Mouse (Mus musculus): ENCODE measurements at regions not wholly inside any gene's neighbourhood (a gene's known extent, or its start where the extent isn't known, plus 50 kb on each side); places are given as distances from the start of the nearest gene placed in this dataset.
"Not testable (repeated sequence)": the region's sequence is repeated elsewhere in the genome, so short reads cannot be mapped to it uniquely, and the experiment has no call there.

GRCm38 (mm10) chr3:57950431-57951331, 102.8 kb upstream of the Pfn2 start:
- H3K27ac ChIP-seq (replicated peaks; ENCODE audit: low read depth, low read length): no peak overlapping the region
- H3K9ac ChIP-seq (ENCODE audit: low read length): no peak overlapping the region
- H3K4me3 ChIP-seq (ENCODE audit: low read depth, low read length): no peak overlapping the region
- WGBS: 80% methylated on average over 7 of the region's 7 CpGs
- H3K4me1 ChIP-seq (ENCODE audit: control insufficient read depth, insufficient read depth, low read length): no peaks in the 10 kb centered on the region
- ATAC-seq (ENCODE audit: insufficient number of reproducible peaks, low FRiP score, low TSS enrichment, low read depth): no peak
- H3K27me3 ChIP-seq (ENCODE audit: control insufficient read depth, insufficient read depth, low read length): no peaks in the 10 kb centered on the region
- no peaks in the 10 kb centered on the region for H3K36me3 ChIP-seq (ENCODE audit: control insufficient read depth, insufficient read depth, low read length)
- H3K4me2 ChIP-seq (ENCODE audit: low read depth, severe bottlenecking): no peak overlapping the region
- H3K9me3 ChIP-seq (ENCODE audit: control insufficient read depth, low read length): no peaks in the 10 kb centered on the region
- DNase-seq (ENCODE audit: low spot score): no peak

- H3K27me3 ChIP-seq (ENCODE audit: control insufficient read depth, insufficient read depth, low read length): no peaks in the 10 kb centered on the region
- ATAC-seq (ENCODE audit: insufficient number of reproducible peaks, low FRiP score, low TSS enrichment, low read depth): no peak
- 64% methylated on average over 5 of the region's 5 CpGs for WGBS
Measured at GRCm38 (mm10) chr3:57951438-57951837, 103.6 kb upstream of the Pfn2 start.

DNA sequence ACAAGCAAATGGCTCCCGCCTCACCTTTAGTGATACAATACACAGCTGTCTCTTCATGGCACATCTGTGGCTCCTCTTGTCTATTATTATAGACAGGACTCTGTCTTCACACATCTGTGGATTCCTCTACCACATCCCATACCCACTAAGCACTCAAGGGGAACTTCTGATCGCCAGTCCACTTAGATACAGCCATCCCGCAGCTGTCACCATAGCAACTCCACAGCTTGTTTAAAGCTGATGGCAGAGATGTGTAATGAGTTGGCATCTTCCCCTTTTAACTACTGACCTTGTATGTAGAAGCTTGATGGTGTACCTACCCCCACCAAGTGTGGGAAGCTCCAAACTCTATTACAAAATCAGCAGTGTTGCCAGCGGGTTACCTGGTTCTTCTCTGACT, 109.5 kb upstream of the Pfn2 start:
- Histone ChIP-seq H3K4me1 (ENCODE audit: control insufficient read depth, insufficient read depth, low read length) (no peaks in the 10 kb centered on the region), H3K27ac (replicated peaks; ENCODE audit: low read depth, low read length) (no peak overlapping the region), H3K27me3 (ENCODE audit: control insufficient read depth, insufficient read depth, low read length) (no peaks in the 10 kb centered on the region), H3K9me3 (ENCODE audit: control insufficient read depth, low read length) (no peaks in the 10 kb centered on the region), H3K4me3 (ENCODE audit: low read depth, low read length) (no peak overlapping the region), H3K9ac (ENCODE audit: low read length) (no peak overlapping the region), H3K36me3 (ENCODE audit: control insufficient read depth, insufficient read depth, low read length) (no peaks in the 10 kb centered on the region), H3K4me2 (ENCODE audit: low read depth, severe bottlenecking) (no peak overlapping the region)
- WGBS: 82% methylated on average over 4 of the region's 4 CpGs
- DNase-seq (ENCODE audit: low spot score) (no peak), ATAC-seq (ENCODE audit: insufficient number of reproducible peaks, low FRiP score, low TSS enrichment, low read depth) (no peak)

More at GRCm38 (mm10) chr3:57951438-57951837, 103.6 kb upstream of the Pfn2 start:
- H3K4me3 ChIP-seq (ENCODE audit: low read depth, low read length): no peak overlapping the region
- H3K9ac ChIP-seq (ENCODE audit: low read length): no peak overlapping the region
- no peaks in the 10 kb centered on the region for H3K36me3 ChIP-seq (ENCODE audit: control insufficient read depth, insufficient read depth, low read length)
- DNase-seq (ENCODE audit: low spot score): no peak
- H3K4me2 ChIP-seq (ENCODE audit: low read depth, severe bottlenecking): no peak overlapping the region
- no peaks in the 10 kb centered on the region for H3K4me1 ChIP-seq (ENCODE audit: control insufficient read depth, insufficient read depth, low read length)
- no peaks in the 10 kb centered on the region for H3K9me3 ChIP-seq (ENCODE audit: control insufficient read depth, low read length)
- no peak overlapping the region for H3K27ac ChIP-seq (replicated peaks; ENCODE audit: low read depth, low read length)

- Histone ChIP-seq H3K4me3 (ENCODE audit: low read depth, low read length) (no peak overlapping the region), H3K9ac (ENCODE audit: low read length) (no peak overlapping the region), H3K36me3 (ENCODE audit: control insufficient read depth, insufficient read depth, low read length) (no peaks in the 10 kb centered on the region), H3K4me2 (ENCODE audit: low read depth, severe bottlenecking) (no peak overlapping the region), H3K27me3 (ENCODE audit: control insufficient read depth, insufficient read depth, low read length) (no peaks in the 10 kb centered on the region), H3K27ac (replicated peaks; ENCODE audit: low read depth, low read length) (no peak overlapping the region), H3K9me3 (ENCODE audit: control insufficient read depth, low read length) (no peaks in the 10 kb centered on the region), H3K4me1 (ENCODE audit: control insufficient read depth, insufficient read depth, low read length) (no peaks in the 10 kb centered on the region)
- 85% methylated on average over 7 of the region's 7 CpGs for WGBS
- DNase-seq (ENCODE audit: low spot score): no peak
- ATAC-seq (ENCODE audit: insufficient number of reproducible peaks, low FRiP score, low TSS enrichment, low read depth): no peak
Measured at GRCm38 (mm10) chr3:57963965-57964364, 116.1 kb upstream of the Pfn2 start.

- H3K4me1 ChIP-seq (ENCODE audit: control insufficient read depth, insufficient read depth, low read length); ATAC-seq (ENCODE audit: insufficient number of reproducible peaks, low FRiP score, low TSS enrichment, low read depth); DNase-seq (ENCODE audit: low spot score); H3K9me3 ChIP-seq (ENCODE audit: control insufficient read depth, low read length); H3K27me3 ChIP-seq (ENCODE audit: control insufficient read depth, insufficient read depth, low read length); H3K9ac ChIP-seq (ENCODE audit: low read length); H3K27ac ChIP-seq (replicated peaks; ENCODE audit: low read depth, low read length); H3K36me3 ChIP-seq (ENCODE audit: control insufficient read depth, insufficient read depth, low read length); H3K4me2 ChIP-seq (ENCODE audit: low read depth, severe bottlenecking); H3K4me3 ChIP-seq (ENCODE audit: low read depth, low read length): not testable (repeated sequence)
- 82% methylated on average over 2 of the region's 2 CpGs for WGBS
Measured at GRCm38 (mm10) chr3:57970614-57971013, 122.7 kb upstream of the Pfn2 start.

GRCm38 (mm10) chr3:57972469-57973245, 124.8 kb upstream of the Pfn2 start:
- Histone ChIP-seq H3K9ac (ENCODE audit: low read length) (no peak overlapping the region), H3K36me3 (ENCODE audit: control insufficient read depth, insufficient read depth, low read length) (no peaks in the 10 kb centered on the region), H3K27me3 (ENCODE audit: control insufficient read depth, insufficient read depth, low read length) (no peaks in the 10 kb centered on the region), H3K27ac (replicated peaks; ENCODE audit: low read depth, low read length) (no peak overlapping the region), H3K9me3 (ENCODE audit: control insufficient read depth, low read length) (no peaks in the 10 kb centered on the region), H3K4me3 (ENCODE audit: low read depth, low read length) (no peak overlapping the region), H3K4me1 (ENCODE audit: control insufficient read depth, insufficient read depth, low read length) (no peaks in the 10 kb centered on the region), H3K4me2 (ENCODE audit: low read depth, severe bottlenecking) (no peak overlapping the region)
- no peak for DNase-seq (ENCODE audit: low spot score)
- ATAC-seq (ENCODE audit: insufficient number of reproducible peaks, low FRiP score, low TSS enrichment, low read depth): no peak
- WGBS: 62% methylated on average over 6 of the region's 6 CpGs

GRCm38 (mm10) chr3:57973546-57973945, 125.7 kb upstream of the Pfn2 start:
- ATAC-seq (ENCODE audit: insufficient number of reproducible peaks, low FRiP score, low TSS enrichment, low read depth) (no peak), DNase-seq (ENCODE audit: low spot score) (no peak)
- no peaks in the 10 kb centered on the region for H3K4me1 ChIP-seq (ENCODE audit: control insufficient read depth, insufficient read depth, low read length)
- no peak overlapping the region for H3K4me3 ChIP-seq (ENCODE audit: low read depth, low read length)
- no peaks in the 10 kb centered on the region for H3K9me3 ChIP-seq (ENCODE audit: control insufficient read depth, low read length)
- H3K27ac ChIP-seq (replicated peaks; ENCODE audit: low read depth, low read length): no peak overlapping the region
- WGBS: 76% methylated on average over 3 of the region's 3 CpGs
- H3K9ac ChIP-seq (ENCODE audit: low read length): no peak overlapping the region
- no peaks in the 10 kb centered on the region for H3K27me3 ChIP-seq (ENCODE audit: control insufficient read depth, insufficient read depth, low read length)
- H3K36me3 ChIP-seq (ENCODE audit: control insufficient read depth, insufficient read depth, low read length): no peaks in the 10 kb centered on the region
- no peak overlapping the region for H3K4me2 ChIP-seq (ENCODE audit: low read depth, severe bottlenecking)

DNA sequence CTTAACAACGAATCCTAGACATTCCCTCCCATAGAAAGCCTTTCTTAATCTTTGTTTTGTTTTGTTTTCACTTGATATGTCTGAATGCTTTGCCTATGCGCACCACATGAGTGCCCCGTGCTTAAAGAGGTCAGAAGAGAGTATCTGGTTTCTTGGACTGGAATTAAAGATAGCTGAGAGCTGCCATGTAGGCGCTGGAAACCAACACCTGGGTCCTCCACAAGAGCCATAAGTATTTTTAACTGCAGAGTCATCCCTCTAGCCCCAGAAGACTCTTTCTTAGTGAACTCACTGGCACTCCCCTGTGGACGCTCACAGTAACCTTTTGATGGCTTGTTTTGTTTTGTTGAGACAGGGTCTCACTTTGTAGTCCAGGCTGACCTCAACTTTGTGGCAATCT, 127.5 kb upstream of the Pfn2 start:
- no peak overlapping the region for H3K27ac ChIP-seq (replicated peaks; ENCODE audit: low read depth, low read length)
- no peak for ATAC-seq (ENCODE audit: insufficient number of reproducible peaks, low FRiP score, low TSS enrichment, low read depth)

More for the DNA sequence above, 127.5 kb upstream of the Pfn2 start:
- no peaks in the 10 kb centered on the region for H3K9me3 ChIP-seq (ENCODE audit: control insufficient read depth, low read length)
- H3K27me3 ChIP-seq (ENCODE audit: control insufficient read depth, insufficient read depth, low read length): no peaks in the 10 kb centered on the region
- H3K36me3 ChIP-seq (ENCODE audit: control insufficient read depth, insufficient read depth, low read length): no peaks in the 10 kb centered on the region
- DNase-seq (ENCODE audit: low spot score): no peak
- H3K4me3 ChIP-seq (ENCODE audit: low read depth, low read length): no peak overlapping the region
- no peak overlapping the region for H3K4me2 ChIP-seq (ENCODE audit: low read depth, severe bottlenecking)
- H3K4me1 ChIP-seq (ENCODE audit: control insufficient read depth, insufficient read depth, low read length): no peaks in the 10 kb centered on the region
- H3K9ac ChIP-seq (ENCODE audit: low read length): no peak overlapping the region
- WGBS: 74% methylated on average over 5 of the region's 5 CpGs

Measured in limb, embryonic 11.5 days (tissue).